Mouse (Mus musculus) frontal cortex, postnatal 25 days (tissue): ENCODE measurements around the gene Ptprh.
"Not testable (repeated sequence)": the region's sequence is repeated elsewhere in the genome, so short reads cannot be mapped to it uniquely, and the experiment has no call there.

Source experiments
- DNase-seq, 2 experiments: peaks; one replicate each; pipeline ENCODE4 v3.0.0; 2022; ENCODE audit warnings: low spot score in 2 of 2

The Ptprh gene

GRCm38 (mm10) chr7:4602969-4603368 lies 872 bp downstream of the Ptprh start:
- no peak for DNase-seq

- DNase-seq = not testable (repeated sequence)
Measured at GRCm38 (mm10) chr7:4597046-4597445, 6.8 kb downstream of the Ptprh start.

- not testable (repeated sequence) for DNase-seq
Measured at GRCm38 (mm10) chr7:4581481-4581880, 22.4 kb downstream of the Ptprh start.

- not testable (repeated sequence) for DNase-seq
Measured at GRCm38 (mm10) chr7:4572361-4572760, 31.5 kb downstream of the Ptprh start.

GRCm38 (mm10) chr7:4562660-4563059 lies 41.2 kb downstream of the Ptprh start:
- DNase-seq = no peak

GRCm38 (mm10) chr7:4557167-4557560 lies 46.7 kb downstream of the Ptprh start:
- no peak for DNase-seq

GRCm38 (mm10) chr7:4556256-4557166 lies 47.3 kb downstream of the Ptprh start:
- peak; percentile 33 to 67 for DNase-seq

- peak; percentile 50 to 56 for DNase-seq
Measured at GRCm38 (mm10) chr7:4547221-4547641, 56.6 kb downstream of the Ptprh start, which contains the start of gene Syt5. Syt5 (minus strand) TSS chr7:4547541.

- peak; percentile 86 to 93 for DNase-seq
Measured at GRCm38 (mm10) chr7:4546591-4547131, 57.2 kb downstream of the Ptprh start.

- DNase-seq = no peak
Measured at GRCm38 (mm10) chr7:4546050-4546449, 57.8 kb downstream of the Ptprh start.

- no peak for DNase-seq
Measured at GRCm38 (mm10) chr7:4542013-4542412, 61.8 kb downstream of the Ptprh start.

GRCm38 (mm10) chr7:4541344-4541743 lies 62.5 kb downstream of the Ptprh start:
- DNase-seq = no peak

- no peak for DNase-seq
Measured at GRCm38 (mm10) chr7:4539019-4539418, 64.8 kb downstream of the Ptprh start.

GRCm38 (mm10) chr7:4537181-4537580 lies 66.7 kb downstream of the Ptprh start:
- no peak for DNase-seq

- DNase-seq = no peak
Measured at GRCm38 (mm10) chr7:4536369-4536768, 67.5 kb downstream of the Ptprh start.

GRCm38 (mm10) chr7:4532005-4532729 lies 71.7 kb downstream of the Ptprh start, which contains the start of gene Dnaaf3:
Dnaaf3 (minus strand) TSS chr7:4532453.
- no peak for DNase-seq

GRCm38 (mm10) chr7:4530166-4530565 lies 73.7 kb downstream of the Ptprh start:
- DNase-seq = not testable (repeated sequence)

- DNase-seq = no peak
Measured at GRCm38 (mm10) chr7:4527302-4527689, 76.5 kb downstream of the Ptprh start.

- DNase-seq = peak; percentile 37 to 52
Measured at GRCm38 (mm10) chr7:4526341-4527301, 77.2 kb downstream of the Ptprh start.

- not testable (repeated sequence) for DNase-seq
Measured at GRCm38 (mm10) chr7:4524212-4524922, 79.5 kb downstream of the Ptprh start, which contains the start of gene Tnni3. Tnni3 (minus strand) TSS chr7:4524229.
